Mouse (Mus musculus): Measurements from ENCODE around the gene Gnat1. TPM values are rescaled to one million over a fixed set of nuclear protein-coding genes. Genes with fewer than 3 reads are reported as not detected.

Gnat1 gene
- polyA plus RNA-seq, 1 experiment from 2014 or later = 2.0 TPM

DNA sequence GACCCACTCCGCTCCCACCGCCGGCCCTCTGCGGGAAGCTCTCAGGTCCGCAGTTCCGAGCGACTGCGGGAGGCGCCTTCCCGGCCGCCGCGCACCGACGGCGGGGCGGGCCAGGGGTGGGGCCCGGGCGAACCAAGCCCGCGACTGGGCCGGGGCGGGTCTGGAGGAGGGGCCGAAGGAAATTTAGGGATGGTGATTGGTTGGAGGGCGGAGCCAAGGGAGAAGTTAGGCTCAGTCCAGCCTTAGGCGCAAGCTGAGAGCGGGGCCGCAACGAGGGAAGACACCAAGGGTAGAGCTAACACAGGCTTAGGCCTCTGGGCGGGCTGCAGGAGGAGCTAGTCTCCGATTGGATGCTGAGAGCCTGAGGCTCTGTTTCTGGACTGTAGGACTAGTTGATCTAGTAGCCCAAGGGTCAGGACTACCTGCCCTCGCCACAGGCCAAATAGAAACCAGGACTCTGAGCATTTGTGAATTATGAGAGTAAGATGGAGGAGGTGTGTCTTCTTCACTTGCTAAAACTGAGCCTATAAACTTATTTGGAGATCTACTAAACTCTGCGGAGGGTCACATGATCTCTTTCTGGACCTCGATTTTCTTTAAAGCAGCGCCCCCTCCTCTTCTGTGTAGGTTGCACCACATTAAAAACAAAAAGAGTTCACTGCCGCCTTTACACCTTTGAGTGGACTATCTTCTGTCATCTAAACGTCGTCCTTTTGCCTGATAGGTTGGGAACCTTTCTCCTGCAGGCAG lies 44.1 kb downstream of the Gnat1 start, which contains the start of gene Gnai2:
Gene Gnai2, minus strand, starts transcription at position 89 of the 750 bp plus-strand sequence.
- Histone ChIP-seq H3K4me1 (replicated peaks) (peaks cover 65% of the 10 kb centered on the region), H3K27ac (replicated peaks) (peak within 1 kb of the TSS; percentile 89), H3K4me3 (peak within 1 kb of the TSS; percentile 87), H3K27me3 (no peaks in the 10 kb centered on the region), H3K9ac (peak within 1 kb of the TSS; percentile 96), H3K4me2 (peak within 1 kb of the TSS; percentile 70), H3K36me3 (no peaks in the 10 kb centered on the region), H3K9me3 (no peaks in the 10 kb centered on the region)
- 3% methylated on average over 36 of the region's 38 CpGs for WGBS
- peak; percentile 89 for ATAC-seq (ENCODE audit: low FRiP score, low read depth)

GRCm38 (mm10) chr9:107634406-107635278 lies 44.9 kb downstream of the Gnat1 start:
- Histone ChIP-seq H3K27ac (replicated peaks) (peak overlapping the region; percentile 89), H3K4me2 (peak overlapping the region; percentile 70), H3K27me3 (no peaks in the 10 kb centered on the region), H3K36me3 (no peaks in the 10 kb centered on the region), H3K4me1 (replicated peaks) (peaks cover 74% of the 10 kb centered on the region), H3K9me3 (no peaks in the 10 kb centered on the region), H3K4me3 (peak overlapping the region; percentile 87), H3K9ac (peak overlapping the region; percentile 96)
- ATAC-seq (ENCODE audit: low FRiP score, low read depth) = no peak
- WGBS = 0% methylated on average over 35 of the region's 35 CpGs

- Histone ChIP-seq H3K4me2 (peak overlapping the region; percentile 70), H3K27me3 (no peaks in the 10 kb centered on the region), H3K9ac (peak overlapping the region; percentile 96), H3K4me3 (peak overlapping the region; percentile 87), H3K9me3 (no peaks in the 10 kb centered on the region), H3K27ac (replicated peaks) (peak overlapping the region; percentile 89), H3K4me1 (replicated peaks) (peaks cover 82% of the 10 kb centered on the region), H3K36me3 (no peaks in the 10 kb centered on the region)
- WGBS = under 1% methylated on average over 15 of the region's 15 CpGs
- ATAC-seq (ENCODE audit: low FRiP score, low read depth) = no peak
Observed at GRCm38 (mm10) chr9:107633661-107634405, 45.7 kb downstream of the Gnat1 start.

DNA sequence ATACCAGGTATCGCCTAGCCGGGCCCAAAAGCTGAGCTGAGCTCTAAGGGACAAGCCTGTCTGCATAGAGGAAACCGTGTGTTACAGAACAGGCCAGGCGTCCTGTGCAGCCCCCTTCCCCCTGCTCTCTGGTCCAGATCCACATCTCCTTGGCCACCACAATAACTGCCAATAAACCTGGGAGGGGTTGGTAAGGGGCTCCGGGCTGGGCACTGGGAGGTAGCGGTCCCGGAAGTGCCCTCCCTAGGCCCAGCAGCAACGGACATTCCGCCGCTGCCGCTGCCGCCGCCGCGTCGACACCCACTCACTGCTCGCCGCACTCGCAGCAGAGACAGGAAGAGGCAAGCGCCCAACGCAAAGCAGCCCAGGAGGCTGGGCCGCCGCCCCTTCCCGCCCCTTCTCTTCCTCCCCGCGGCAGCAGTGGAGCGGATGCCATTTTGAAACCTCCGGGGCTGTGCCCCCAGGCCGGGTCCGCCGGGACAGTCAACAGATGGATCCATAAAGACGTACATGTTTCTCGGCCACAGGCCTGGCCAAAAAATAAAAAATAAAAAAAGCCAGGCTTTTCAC lies 46.3 kb downstream of the Gnat1 start:
- peak overlapping the region; percentile 89 for H3K27ac ChIP-seq (replicated peaks)
- no peaks in the 10 kb centered on the region for H3K27me3 ChIP-seq
- H3K9ac ChIP-seq = peak overlapping the region; percentile 96
- H3K9me3 ChIP-seq = no peaks in the 10 kb centered on the region
- ATAC-seq (ENCODE audit: low FRiP score, low read depth) = peak; percentile 7; the same call in 1 of the 2 replicates
- H3K4me3 ChIP-seq = peak overlapping the region; percentile 87
- 1% methylated on average over 33 of the region's 33 CpGs for WGBS
- no peaks in the 10 kb centered on the region for H3K36me3 ChIP-seq
- H3K4me2 ChIP-seq = peak overlapping the region; percentile 70
- H3K4me1 ChIP-seq (replicated peaks) = peaks cover 88% of the 10 kb centered on the region

- ATAC-seq (ENCODE audit: low FRiP score, low read depth) = no peak
- Histone ChIP-seq H3K4me3 (peak overlapping the region; percentile 87), H3K27me3 (no peaks in the 10 kb centered on the region), H3K9ac (peak overlapping the region; percentile 96), H3K36me3 (no peaks in the 10 kb centered on the region), H3K4me2 (peak overlapping the region; percentile 70), H3K4me1 (replicated peaks) (peaks cover 93% of the 10 kb centered on the region), H3K27ac (replicated peaks) (peak overlapping the region; percentile 89), H3K9me3 (no peaks in the 10 kb centered on the region)
- WGBS = 24% methylated on average over 6 of the region's 6 CpGs
Observed at GRCm38 (mm10) chr9:107632478-107632877, 47.0 kb downstream of the Gnat1 start.

DNA sequence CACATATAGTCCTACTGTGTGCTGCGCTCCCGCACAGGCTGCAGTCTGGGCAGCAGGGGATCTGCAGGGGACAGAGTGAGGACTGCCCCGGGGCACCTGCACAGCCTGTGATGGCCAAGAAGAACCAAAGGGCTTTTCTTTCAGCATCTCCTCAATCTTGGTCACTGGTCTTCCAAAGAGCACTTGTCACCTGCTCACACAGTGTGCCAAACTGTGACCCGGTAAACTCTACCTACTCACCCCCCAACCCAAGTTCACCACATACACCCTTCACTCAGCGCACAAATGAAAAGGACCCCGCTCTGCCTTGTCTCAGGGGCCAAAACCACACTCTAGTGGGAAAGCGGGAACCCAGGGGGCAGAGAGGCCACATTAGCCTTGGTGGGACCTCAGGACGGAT lies 47.7 kb downstream of the Gnat1 start:
- Histone ChIP-seq H3K27me3 (no peaks in the 10 kb centered on the region), H3K27ac (replicated peaks) (peak overlapping the region; percentile 89), H3K4me3 (peak overlapping the region; percentile 87), H3K4me2 (peak overlapping the region; percentile 70), H3K4me1 (replicated peaks) (peaks cover 93% of the 10 kb centered on the region), H3K9ac (peak overlapping the region; percentile 96; the same call in 1 of the 2 replicates), H3K9me3 (no peaks in the 10 kb centered on the region), H3K36me3 (no peaks in the 10 kb centered on the region)
- 51% methylated on average over 8 of the region's 8 CpGs for WGBS
- ATAC-seq (ENCODE audit: low FRiP score, low read depth) = no peak

- no peaks in the 10 kb centered on the region for H3K27me3 ChIP-seq
- H3K4me2 ChIP-seq = peak overlapping the region; percentile 70
- 23% methylated on average over 9 of the region's 9 CpGs for WGBS
- H3K4me1 ChIP-seq (replicated peaks) = peaks cover 94% of the 10 kb centered on the region
- H3K9me3 ChIP-seq = no peaks in the 10 kb centered on the region
- H3K4me3 ChIP-seq = peak overlapping the region; percentile 87; the same call in 1 of the 2 replicates
- no peak for ATAC-seq (ENCODE audit: low FRiP score, low read depth)
- peak overlapping the region; percentile 89 for H3K27ac ChIP-seq (replicated peaks)
- H3K9ac ChIP-seq = no peak overlapping the region
- H3K36me3 ChIP-seq = no peaks in the 10 kb centered on the region
Observed at GRCm38 (mm10) chr9:107631311-107631826, 48.1 kb downstream of the Gnat1 start.

DNA sequence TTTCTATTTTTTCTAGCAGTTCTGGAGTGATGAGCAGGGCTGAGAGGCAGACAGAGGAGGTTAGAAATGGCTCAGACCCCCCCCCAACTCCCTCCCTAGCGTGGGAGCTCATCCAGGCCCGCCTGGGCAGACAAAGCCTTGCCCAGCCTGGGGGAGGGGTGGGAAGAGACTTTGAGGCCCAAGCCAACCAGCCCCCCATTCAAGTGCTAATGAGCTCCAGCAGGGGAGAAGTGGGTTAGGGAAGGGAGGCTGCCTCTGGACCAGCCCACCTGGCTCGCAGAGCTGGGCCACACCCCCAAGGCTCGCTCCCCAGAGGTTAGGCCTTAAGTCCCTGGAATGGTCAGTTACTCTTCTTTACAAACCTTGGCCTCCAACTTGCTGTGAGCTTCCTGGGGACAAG lies 48.9 kb downstream of the Gnat1 start:
- H3K9me3 ChIP-seq = no peaks in the 10 kb centered on the region
- H3K4me2 ChIP-seq = peak overlapping the region; percentile 70
- peak overlapping the region; percentile 89 for H3K27ac ChIP-seq (replicated peaks)
- H3K36me3 ChIP-seq = no peaks in the 10 kb centered on the region
- no peaks in the 10 kb centered on the region for H3K27me3 ChIP-seq
- peaks cover 95% of the 10 kb centered on the region for H3K4me1 ChIP-seq (replicated peaks)
- peak overlapping the region; percentile 12; the same call in 1 of the 2 replicates for H3K4me3 ChIP-seq
- WGBS = 2% methylated on average over 4 of the region's 4 CpGs
- peak; percentile 29 for ATAC-seq (ENCODE audit: low FRiP score, low read depth)
- H3K9ac ChIP-seq = peak overlapping the region; percentile 23

- Histone ChIP-seq H3K9ac (peak overlapping the region; percentile 23), H3K4me2 (peak overlapping the region; percentile 70), H3K4me3 (peak overlapping the region; percentile 12; the same call in 1 of the 2 replicates), H3K27ac (replicated peaks) (peak overlapping the region; percentile 89), H3K27me3 (no peaks in the 10 kb centered on the region), H3K36me3 (no peaks in the 10 kb centered on the region), H3K4me1 (replicated peaks) (peaks cover 97% of the 10 kb centered on the region), H3K9me3 (no peaks in the 10 kb centered on the region)
- ATAC-seq (ENCODE audit: low FRiP score, low read depth) = peak; percentile 10
- WGBS = 11% methylated on average over 14 of the region's 14 CpGs
Observed at GRCm38 (mm10) chr9:107629901-107630425, 49.5 kb downstream of the Gnat1 start.

DNA sequence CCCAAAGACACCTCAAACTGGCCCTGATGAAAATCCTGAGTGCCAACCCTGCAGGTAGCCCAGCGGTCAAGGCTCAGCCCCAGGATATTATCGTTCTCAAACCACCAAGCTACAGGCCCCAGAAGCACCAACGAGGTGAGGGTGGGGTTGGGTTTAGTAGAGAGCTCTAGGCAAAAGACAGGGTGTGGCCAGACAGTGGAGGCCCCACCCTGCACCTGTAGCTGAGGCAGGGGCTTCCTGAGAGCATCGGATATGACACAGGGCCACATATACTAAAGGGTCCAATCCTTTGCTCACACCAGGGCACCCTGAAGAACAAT lies 50.1 kb downstream of the Gnat1 start:
- H3K27me3 ChIP-seq = no peaks in the 10 kb centered on the region
- peaks cover 98% of the 10 kb centered on the region for H3K4me1 ChIP-seq (replicated peaks)
- no peak for ATAC-seq (ENCODE audit: low FRiP score, low read depth)
- H3K9me3 ChIP-seq = no peaks in the 10 kb centered on the region
- H3K36me3 ChIP-seq = no peaks in the 10 kb centered on the region
- WGBS = 24% methylated on average over 4 of the region's 4 CpGs
- peak overlapping the region; percentile 89 for H3K27ac ChIP-seq (replicated peaks)
- H3K9ac ChIP-seq = peak overlapping the region; percentile 17
- no peak overlapping the region for H3K4me3 ChIP-seq
- peak overlapping the region; percentile 70 for H3K4me2 ChIP-seq

Data from hindbrain, embryonic 15.5 days (tissue).